Mouse (Mus musculus) mature B cell (primary cell): ENCODE results near the gene Iqcf6.
"Not testable (repeated sequence)": the region's sequence is repeated elsewhere in the genome, so short reads cannot be mapped to it uniquely, and the experiment has no call there.

Source experiments
- in situ Hi-C: fragments of 300-500 bp; cut with MboI; formaldehyde crosslinking; loops from 2 replicates; pipeline ENCODE4 v1.14.3; 2019

Gene Iqcf6

GRCm38 (mm10) chr9:106626282-106626681, at the start of gene Iqcf6:
TSS of gene Iqcf6 (plus strand) at chr9:106626582.
- in situ Hi-C loops, result no loop called here

- in situ Hi-C loops, result no loop called here
These were observed 46.4 kb upstream of the Iqcf6 start for GRCm38 (mm10) chr9:106580016-106580415.

GRCm38 (mm10) chr9:106582552-106582951, 43.8 kb upstream of the Iqcf6 start:
- in situ Hi-C loops, result no loop called here

DNA sequence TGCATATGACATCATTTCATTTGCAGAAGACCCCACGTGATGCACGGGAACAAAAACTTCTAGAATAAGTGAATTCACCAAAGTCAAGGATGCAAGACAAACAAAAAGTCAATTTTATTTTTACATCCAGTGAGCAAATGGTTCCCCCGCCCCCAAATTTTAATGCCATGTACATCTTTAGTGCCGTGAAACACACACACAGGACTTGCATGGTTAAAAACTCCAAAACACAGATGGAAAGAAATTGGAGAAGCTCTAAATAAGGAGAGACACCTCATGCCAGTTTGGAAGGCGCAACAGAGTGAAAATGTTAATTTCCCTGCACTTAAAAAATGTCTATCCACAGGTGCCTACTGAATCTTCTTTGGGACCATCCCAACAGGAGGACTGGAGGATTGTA, 34.2 kb upstream of the Iqcf6 start:
- in situ Hi-C loops, result no loop called here

GRCm38 (mm10) chr9:106595402-106595801, 31.0 kb upstream of the Iqcf6 start:
- in situ Hi-C loops, result not testable (repeated sequence)

DNA sequence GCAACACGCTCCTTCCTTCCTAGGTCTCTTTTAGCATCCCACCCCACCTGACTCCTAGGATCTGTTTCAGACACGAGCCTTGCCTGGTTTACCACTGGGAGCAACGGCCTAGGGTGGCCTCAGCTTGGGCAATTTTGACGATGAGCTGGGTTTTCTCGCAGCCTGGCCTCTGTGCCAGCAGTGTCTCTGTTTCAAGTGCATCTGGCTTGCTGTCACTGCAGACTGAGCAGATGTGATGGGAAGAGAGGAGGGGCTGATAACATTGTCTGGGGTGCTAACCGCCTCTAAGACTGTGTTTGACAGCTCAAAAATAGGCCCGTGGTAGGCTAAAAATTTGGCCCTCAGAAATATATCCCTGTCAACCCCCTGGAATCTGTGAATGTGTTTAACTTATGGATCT, 30.5 kb upstream of the Iqcf6 start:
- in situ Hi-C loops, result no loop called here

DNA sequence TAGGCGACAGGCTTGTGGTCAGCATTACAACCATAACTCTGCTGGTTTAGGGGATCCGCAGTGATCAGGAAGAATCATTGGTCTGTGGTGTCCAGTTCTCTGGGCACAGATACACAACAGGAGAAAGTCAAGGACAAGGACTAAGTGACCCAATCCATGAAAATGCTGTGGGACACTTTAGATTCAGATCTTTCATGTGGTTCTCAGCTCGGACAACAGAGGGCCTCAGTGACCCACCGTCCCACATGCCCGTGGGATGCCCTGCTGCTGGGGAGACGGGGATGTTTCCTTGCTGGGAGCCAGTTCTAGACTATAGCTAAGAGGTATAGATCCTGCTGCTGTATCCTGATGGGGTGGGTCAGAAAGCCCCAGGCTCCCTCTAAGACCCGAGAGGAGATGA, 27.9 kb upstream of the Iqcf6 start:
- in situ Hi-C loops, result no loop called here

DNA sequence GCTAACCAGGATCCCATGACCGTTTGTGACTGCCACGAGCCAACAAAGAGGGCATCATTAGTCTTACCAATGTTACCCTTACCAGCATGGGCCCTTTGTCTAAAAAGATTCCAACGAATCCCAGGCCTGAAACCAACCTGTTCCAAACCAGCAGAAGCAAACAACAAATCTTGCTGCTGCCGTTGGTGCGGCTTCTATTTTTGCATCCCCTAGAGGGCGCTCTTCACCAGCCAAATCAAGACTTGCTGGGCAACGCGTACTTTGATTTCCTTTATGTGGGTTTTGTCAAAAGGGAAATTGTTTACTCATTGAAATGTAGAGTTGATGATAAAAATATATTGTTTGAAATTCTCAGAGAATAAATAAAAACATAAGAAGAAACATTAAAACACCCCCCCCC, 25.8 kb upstream of the Iqcf6 start:
- in situ Hi-C loops, result no loop called here

DNA sequence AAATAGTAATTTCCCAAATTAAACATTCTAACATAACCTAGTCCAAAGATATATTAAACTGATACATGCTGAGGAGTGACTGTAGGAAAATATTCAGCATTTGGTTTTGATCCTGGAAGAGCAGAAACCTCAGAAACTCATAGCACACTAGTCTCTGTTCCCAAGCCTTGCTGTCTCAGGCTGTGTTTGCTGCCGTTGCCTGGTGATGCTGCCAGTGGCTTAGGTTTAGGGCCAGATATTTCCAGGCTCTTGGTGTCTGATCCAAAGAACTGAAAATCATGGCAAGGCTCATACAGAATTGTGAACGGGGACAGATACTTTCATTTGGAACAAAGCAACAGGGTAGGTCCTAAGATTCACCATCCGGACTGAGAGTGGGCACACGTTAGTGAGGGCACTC, 15.7 kb upstream of the Iqcf6 start:
- in situ Hi-C loops, result no loop called here

GRCm38 (mm10) chr9:106613951-106614350, 12.4 kb upstream of the Iqcf6 start:
- in situ Hi-C loops, result no loop called here

- in situ Hi-C loops, result no loop called here
These were observed 11.8 kb upstream of the Iqcf6 start for GRCm38 (mm10) chr9:106614616-106615015.

DNA sequence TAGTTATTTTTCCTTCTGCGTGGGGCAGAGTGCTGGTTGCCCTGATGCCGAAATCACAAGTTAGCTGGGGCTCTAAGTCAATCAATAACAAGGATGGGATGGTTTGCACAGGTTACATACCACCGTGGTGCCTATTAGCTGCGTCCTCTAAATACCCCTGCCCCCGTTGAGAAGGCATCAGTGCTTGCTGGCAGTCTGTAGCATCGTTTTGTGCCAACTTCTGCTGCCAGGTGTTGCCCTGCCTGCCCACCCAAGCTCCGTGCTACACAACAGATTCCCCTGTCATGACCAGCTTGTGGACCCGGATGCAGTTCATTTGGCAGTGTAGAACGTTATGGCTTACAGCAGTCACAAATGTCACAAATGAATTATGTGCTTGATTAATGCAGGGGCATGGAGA, 10.1 kb upstream of the Iqcf6 start:
- in situ Hi-C loops, result no loop called here

DNA sequence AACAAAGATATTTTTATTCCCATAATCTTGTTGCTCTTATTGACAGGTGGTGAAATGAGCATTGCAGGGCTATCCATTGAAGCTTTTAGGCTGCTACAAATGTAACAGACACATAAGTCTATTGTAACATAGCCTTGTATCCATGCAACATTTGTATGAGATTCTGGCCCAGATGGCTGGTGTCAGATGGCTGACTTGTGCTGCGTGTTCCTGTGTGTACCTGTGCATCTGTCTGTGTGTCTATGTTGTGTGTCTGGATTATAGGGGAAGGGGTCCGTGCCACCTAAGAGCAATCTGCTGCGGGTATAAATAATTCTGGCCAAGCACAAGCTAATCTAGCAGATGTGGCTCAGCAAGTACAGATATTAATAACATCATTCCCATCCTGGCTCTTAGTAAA, 8.9 kb upstream of the Iqcf6 start:
- in situ Hi-C loops, result no loop called here

DNA sequence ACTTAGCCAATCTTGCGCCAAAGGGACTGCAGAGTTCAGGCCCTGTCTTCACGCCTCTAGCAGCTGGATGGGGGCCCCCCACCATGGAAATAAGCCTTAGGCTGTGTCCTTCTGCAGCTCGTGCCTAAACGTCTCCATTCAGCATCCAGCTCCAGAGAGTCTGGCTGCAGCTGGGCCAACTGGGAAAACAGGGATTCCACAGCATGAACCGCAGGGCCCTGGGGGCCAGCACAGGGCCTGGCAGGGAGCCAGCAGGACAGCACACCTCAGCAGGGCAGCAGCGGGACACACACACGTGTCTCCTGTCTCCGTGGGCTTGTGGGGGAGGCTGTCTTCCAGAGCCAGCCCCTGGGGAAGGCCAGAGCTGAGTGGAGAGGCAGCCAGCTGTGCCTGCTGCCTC, 1.4 kb downstream of the Iqcf6 start:
- in situ Hi-C loops, result not testable (repeated sequence)

- in situ Hi-C loops, result no loop called here
These were observed 5.8 kb downstream of the Iqcf6 start for GRCm38 (mm10) chr9:106632185-106632584.

DNA sequence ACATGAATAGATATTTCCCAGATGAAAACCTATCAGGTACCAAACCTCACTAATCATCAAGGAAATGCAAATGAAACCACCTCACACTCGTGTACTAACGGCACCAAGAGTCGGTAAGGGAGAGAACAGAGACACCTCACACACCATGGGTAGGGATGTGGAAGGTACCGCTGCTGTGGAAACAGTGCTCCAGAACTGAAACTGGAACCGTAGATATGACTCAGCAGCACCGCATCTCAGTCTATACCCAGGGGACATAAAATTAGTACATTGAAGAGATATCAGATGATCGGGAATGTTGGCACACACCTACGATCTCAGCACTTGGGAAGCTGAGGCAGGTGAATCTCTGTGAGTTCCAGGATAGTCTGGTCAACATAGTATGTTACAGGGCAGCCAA, 11.8 kb downstream of the Iqcf6 start:
- in situ Hi-C loops, result no loop called here

GRCm38 (mm10) chr9:106641346-106641745, 15.0 kb downstream of the Iqcf6 start:
- in situ Hi-C loops, result no loop called here

GRCm38 (mm10) chr9:106643128-106643527, 16.7 kb downstream of the Iqcf6 start:
- in situ Hi-C loops, result no loop called here

- in situ Hi-C loops, result no loop called here
These were observed 17.4 kb downstream of the Iqcf6 start for GRCm38 (mm10) chr9:106643787-106644186.

DNA sequence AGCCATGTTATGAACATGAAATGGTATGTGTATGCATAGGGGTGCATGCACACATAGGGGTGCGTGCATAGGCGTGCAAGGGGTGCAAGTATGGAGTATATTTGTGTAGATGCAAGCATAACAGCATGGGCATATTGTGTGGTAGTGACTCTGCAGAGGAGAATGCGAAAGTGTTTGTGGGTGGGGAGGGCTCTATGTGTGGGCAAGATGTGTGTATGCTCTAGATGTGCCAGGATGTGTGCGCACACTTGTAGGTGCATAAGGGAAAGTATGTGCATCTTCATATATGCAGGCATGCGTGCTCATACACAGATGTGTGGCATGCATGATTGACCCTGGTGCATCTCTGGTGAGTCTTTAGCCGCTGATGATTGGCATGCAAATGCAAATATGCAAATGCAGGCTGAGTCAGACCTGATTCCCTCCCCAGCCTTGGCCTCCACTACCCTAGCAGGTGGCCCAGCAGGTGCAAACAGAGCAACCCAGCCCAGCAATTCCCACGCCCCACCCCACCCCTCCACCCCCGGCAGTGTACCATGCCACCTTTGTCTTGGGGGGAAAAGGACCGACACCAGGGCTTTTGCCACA, 19.4 kb downstream of the Iqcf6 start:
- in situ Hi-C loops, result no loop called here

GRCm38 (mm10) chr9:106647226-106647625, 20.8 kb downstream of the Iqcf6 start:
- in situ Hi-C loops, result no loop called here

GRCm38 (mm10) chr9:106652720-106653119, 26.3 kb downstream of the Iqcf6 start:
- in situ Hi-C loops, result no loop called here

DNA sequence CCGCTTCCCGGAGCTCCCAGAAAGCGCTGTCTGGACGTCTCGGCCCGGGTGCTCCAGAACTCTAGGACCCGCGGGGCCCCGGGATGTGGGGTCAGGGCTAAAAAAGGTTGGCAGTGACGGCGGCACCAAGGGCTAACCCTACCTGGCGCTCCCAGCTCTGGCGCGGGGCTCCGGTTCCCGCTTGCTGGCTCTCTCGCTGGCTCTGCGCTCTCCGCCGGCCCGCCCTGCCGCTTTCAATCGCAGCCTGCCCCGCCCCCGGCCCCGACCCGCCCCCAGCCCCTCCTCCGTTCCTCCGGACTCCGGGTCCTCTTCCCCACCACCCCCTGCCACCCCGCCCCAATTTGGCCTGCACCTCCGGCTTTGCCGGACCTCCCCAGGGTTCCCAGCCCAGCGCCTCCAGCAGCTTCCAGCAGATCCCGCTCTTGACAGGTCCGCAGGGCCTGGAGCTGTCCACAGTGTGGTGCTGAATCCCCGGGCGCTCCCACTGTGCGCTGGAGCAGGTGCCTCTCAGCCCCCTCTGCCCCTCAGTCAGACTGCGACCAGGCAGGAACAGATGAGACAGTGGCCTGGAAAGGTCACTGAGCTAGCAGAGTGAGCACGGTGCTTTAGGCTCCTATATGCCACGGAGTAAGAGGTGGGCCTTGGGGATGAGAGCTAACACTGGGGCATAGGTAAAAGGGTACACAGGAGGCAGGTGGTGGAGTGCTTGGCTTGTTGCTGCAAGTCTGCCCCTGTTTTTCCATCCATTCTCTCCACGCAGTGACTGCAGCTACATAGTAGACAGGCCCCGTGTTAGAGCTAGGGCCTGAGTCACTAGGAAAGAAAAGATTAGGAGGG, 29.7 kb downstream of the Iqcf6 start, which contains the start of gene Grm2:
Gene Grm2, minus strand, starts transcription at position 199 of the 837 bp plus-strand sequence.
- in situ Hi-C loops, result no loop called here

GRCm38 (mm10) chr9:106656820-106657219, 30.4 kb downstream of the Iqcf6 start:
- in situ Hi-C loops, result no loop called here
